Mouse (Mus musculus) kidney, adult 11 months (tissue): ENCODE data around the gene Tst.
A peak's percentile ranks its signal among the peaks of the same experiment; 100 is the strongest.

Source experiments
- DNase-seq: peaks from one replicate; pipeline ENCODE4 v3.0.0; 2022

The Tst gene

GRCm38 (mm10) chr15:78429871-78430622 is 24.3 kb upstream of the Tst start:
- no peak for DNase-seq

GRCm38 (mm10) chr15:78429139-78429459 is 23.4 kb upstream of the Tst start:
- no peak for DNase-seq

DNA sequence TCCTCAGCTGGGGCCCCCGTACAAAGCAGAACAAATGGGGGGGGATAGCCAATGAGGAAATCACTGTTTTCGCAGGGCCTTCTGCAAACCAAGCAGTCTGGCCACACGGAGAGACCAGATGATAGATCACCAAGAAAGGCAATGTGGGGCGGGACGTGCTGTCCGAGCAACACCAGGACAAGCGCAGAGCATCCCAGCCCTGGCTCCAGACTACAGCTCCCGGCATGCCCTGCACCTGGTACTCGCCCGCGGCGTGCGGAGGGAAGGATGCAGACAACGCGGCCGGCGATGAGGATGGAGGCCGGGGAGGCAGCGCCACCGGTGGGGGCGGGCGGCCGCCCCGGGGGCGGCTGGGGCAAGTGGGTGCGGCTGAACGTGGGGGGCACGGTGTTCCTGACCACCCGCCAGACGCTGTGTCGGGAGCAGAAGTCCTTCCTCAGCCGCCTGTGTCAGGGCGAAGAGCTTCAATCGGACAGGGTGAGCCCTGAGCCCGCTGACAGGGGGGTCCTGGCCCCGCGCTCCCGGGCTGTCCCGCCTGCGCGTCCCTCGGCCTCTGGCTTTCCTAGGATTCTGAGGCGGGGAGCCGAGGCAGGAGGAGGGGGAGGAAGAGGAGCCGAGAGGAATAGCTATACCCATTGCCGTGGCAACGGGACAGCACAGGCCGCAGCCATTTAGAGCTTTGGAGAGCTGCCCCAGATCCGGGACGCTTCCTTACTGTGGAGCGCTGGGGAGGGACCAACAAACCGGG is 22.9 kb upstream of the Tst start, which contains the start of gene Kctd17:
Gene Kctd17 (plus strand): TSS at position 174 of the 748 bp plus-strand sequence.
- DNase-seq, result peak; percentile 64

DNA sequence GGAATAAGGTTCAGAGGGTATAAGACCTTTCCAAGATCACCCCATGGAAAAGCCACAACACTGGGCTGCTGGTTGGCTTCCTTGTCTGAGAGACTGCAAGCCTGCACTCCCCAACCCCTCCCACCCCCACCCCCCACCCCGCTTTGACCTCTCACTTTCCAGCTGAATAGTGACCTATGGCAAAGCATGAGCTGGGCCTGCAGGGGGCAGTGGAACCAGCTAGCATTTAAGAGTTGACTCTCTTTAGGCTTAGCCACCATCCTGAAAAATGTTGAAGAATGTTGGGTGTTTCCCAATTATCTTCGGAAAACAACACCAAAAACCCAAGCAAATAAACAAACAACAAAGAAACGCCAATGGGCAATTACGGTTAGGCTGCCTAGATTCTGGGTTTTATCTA is 19.5 kb upstream of the Tst start:
- DNase-seq, result no peak

GRCm38 (mm10) chr15:78424507-78424906 is 18.8 kb upstream of the Tst start:
- peak; percentile 92 for DNase-seq

- DNase-seq, result peak; percentile 70
Observed at GRCm38 (mm10) chr15:78422046-78422956, 16.6 kb upstream of the Tst start.

GRCm38 (mm10) chr15:78420395-78420794 is 14.7 kb upstream of the Tst start:
- no peak for DNase-seq

- peak; percentile 92 for DNase-seq
Observed at GRCm38 (mm10) chr15:78416937-78417336, 11.2 kb upstream of the Tst start.

GRCm38 (mm10) chr15:78414157-78414556 is 8.4 kb upstream of the Tst start:
- DNase-seq, result no peak

DNA sequence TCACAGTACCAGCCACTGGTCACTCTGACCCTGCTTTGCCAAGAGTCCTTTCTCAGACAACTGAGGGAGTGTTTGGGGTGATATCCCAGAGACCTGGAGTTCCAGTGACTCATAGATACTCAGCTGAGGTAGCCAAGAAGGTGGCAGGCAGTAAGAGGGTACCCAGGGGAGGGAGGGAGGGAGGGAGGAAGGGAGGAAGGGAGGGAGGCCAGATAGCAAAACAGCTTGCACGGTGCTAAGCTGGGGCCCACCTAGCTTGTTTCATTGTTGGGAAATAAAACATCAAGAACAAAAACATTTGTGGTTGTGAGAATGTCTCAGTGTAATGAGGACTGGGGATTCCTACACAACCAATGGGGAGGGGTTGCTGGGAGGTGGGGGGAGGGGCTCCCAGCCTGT is 8.0 kb upstream of the Tst start:
- no peak for DNase-seq

DNA sequence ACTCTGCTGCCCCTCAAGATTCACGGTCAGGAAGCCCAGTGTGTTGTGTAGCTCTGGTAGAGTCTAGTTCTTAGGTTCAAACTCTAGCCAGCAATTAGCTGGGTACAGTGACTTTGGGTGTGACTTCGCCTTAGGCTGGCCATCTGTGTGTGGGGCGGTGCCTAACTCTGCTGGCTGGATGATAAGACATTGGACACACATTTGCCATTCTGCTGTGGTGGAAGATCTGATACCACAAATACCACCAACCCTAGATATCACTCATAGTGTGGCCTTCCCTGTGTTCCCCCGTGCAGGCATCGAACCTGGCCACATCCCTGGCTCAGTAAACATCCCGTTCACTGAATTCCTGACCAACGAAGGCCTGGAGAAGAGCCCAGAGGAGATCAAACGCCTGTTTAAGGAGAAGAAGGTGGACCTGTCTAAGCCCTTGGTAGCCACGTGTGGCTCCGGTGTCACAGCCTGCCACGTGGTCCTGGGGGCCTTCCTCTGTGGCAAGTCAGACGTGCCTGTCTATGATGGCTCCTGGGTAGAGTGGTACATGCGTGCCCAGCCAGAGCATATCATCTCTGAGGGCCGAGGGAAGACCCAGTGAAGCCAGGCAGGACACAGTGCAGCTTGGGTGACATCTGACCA is 7.5 kb upstream of the Tst start:
- no peak for DNase-seq

- DNase-seq, result peak; percentile 84
Observed at GRCm38 (mm10) chr15:78409570-78410052, 3.9 kb upstream of the Tst start.

GRCm38 (mm10) chr15:78406293-78406934 is 707 bp upstream of the Tst start, which contains the start of gene Mpst:
TSS of gene Mpst (plus strand) at chr15:78406416.
- DNase-seq, result peak; percentile 92

DNA sequence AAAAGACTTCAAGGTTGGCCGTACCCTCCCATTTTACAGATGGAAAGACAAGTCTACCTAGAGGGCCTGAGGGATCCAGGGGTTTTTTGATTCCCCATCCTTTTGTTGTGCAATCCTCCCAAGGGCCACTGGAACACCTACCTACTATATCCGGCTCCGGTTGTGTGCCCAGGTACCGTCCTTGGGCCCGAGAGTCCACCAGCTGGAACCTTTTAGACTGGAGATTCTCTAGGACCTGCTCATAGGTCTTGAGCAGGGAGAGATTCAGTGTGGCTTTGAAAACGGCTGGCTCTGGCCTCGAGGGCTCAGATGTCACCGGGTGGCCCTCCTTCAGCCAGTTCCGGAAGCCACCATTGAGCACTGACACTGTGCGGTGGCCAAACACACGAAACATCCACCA is 609 bp downstream of the Tst start:
- peak; percentile 40 for DNase-seq

DNA sequence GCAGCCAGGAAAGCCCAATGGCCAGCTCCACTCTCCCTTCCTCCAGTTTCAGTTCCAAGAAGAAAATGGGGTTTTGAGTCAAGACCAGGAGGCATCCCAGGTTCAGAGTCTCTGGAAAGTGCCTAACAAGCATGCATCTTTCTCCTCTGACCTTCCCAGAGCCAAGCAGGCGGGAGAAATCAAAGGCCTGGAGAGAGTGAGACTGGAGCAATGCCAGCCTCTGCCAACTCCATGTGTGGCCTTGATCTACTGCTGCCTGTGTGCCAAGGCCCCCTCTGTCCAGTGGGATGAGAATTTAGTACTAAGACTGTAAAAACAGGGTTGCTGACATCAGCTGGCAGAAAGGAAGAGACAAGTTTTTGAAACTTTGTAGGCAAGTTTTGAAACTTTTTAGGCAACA is 1.8 kb downstream of the Tst start:
- DNase-seq, result peak; percentile 88

DNA sequence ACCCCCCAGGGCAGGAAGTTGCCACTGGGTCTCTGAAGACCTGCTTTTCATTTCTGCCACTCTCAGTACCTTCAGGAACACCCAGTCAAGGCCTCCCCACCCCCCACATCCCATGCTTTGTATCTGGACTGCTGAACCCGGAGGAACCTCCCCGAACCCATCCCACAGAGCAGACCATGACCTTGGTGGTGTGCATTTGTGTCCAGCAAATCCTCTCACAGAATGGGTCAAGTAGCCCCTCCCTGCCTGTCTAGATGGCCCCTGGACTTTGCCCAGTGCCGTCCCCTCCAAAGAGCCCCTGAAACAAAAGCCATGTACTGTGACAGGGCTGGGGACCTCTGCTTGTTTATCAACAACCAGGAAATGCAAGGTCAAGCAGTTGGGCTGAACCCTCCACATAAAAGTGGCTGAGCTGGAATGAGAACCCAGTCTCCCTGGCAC is 2.4 kb downstream of the Tst start:
- peak; percentile 91 for DNase-seq

DNA sequence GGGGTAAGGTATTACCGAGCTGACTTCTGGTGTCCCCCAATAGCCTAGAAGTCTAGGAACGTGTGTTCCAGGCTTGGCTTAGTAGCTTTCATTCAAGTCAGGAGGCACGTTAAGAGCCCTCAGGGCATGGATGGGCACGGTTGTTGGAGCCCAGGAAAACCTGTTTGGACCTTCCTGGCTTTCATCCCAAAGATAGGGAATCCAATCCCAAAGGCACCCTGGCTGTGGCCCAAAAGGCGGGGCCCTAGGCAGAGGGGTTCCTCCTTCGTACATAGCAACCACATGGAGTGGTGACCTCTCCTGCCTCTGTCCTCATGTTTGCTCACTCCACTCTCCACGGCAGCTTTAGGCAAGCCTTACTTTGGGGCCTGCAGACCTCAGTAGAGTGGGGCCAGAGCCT is 3.3 kb downstream of the Tst start:
- peak; percentile 62 for DNase-seq

GRCm38 (mm10) chr15:78401921-78402320 is 3.8 kb downstream of the Tst start:
- peak; percentile 67 for DNase-seq

- no peak for DNase-seq
Observed at GRCm38 (mm10) chr15:78401345-78401744, 4.4 kb downstream of the Tst start.

- peak; percentile 52 for DNase-seq
Observed at GRCm38 (mm10) chr15:78395478-78395962, 10.2 kb downstream of the Tst start, which contains the start of gene Tex33. TSS of gene Tex33 (minus strand) at chr15:78395912.

GRCm38 (mm10) chr15:78390855-78391254 is 14.9 kb downstream of the Tst start:
- no peak for DNase-seq

GRCm38 (mm10) chr15:78385564-78385963 is 20.1 kb downstream of the Tst start:
- DNase-seq, result no peak
